Comparison of ENCODE assay signal across 8 mouse cellular contexts in genomic region chr1:167392031-167392640, GRCm38 (mm10). TPM values are rescaled to one million over a fixed set of nuclear protein-coding genes. Genes with fewer than 3 reads are reported as not detected.
A peak's percentile ranks its signal among the peaks of the same experiment; 100 is the strongest.
DNase-seq lines count a peak whose midpoint lies in the region; ATAC-seq and TF ChIP-seq lines count a peak whose summit lies in the region.

No protein-coding gene starts in this region.

- no peak for ATAC-seq in hindbrain, embryonic 14.5 days (ENCODE audit: low FRiP score)
- no peak for ATAC-seq in midbrain, postnatal 0 days (ENCODE audit: low FRiP score)

- H3K36me3 ChIP-seq in kidney, adult 2 months (ENCODE audit: control insufficient read depth, insufficient read depth, low read length) = no peaks in the 10 kb centered on the region
- H3K36me3 ChIP-seq in embryonic facial prominence, embryonic 10.5 days (replicated peaks) = no peaks in the 10 kb centered on the region
- H3K36me3 ChIP-seq in hindbrain, embryonic 14.5 days (replicated peaks; ENCODE audit: control insufficient read depth, insufficient read depth) = no peaks in the 10 kb centered on the region
- H3K36me3 ChIP-seq in midbrain, postnatal 0 days (ENCODE audit: insufficient read depth, low read length) = no peaks in the 10 kb centered on the region

- H3K27ac ChIP-seq in kidney, adult 2 months (ENCODE audit: insufficient read depth, low read depth, low read length) = peak overlapping the region; percentile 48
- H3K27ac ChIP-seq in embryonic facial prominence, embryonic 10.5 days (replicated peaks) = no peak overlapping the region
- no peak overlapping the region for H3K27ac ChIP-seq in hindbrain, embryonic 14.5 days
- H3K27ac ChIP-seq in midbrain, postnatal 0 days (ENCODE audit: low read depth, low read length) = no peak overlapping the region

- H3K4me2 ChIP-seq in hindbrain, embryonic 14.5 days (replicated peaks) = peak overlapping the region; percentile 86
- peak overlapping the region; percentile 84 for H3K4me2 ChIP-seq in midbrain, postnatal 0 days (ENCODE audit: low read depth, low read length, poor library complexity, severe bottlenecking)

- peak overlapping the region; percentile 70 for H3K9ac ChIP-seq in hindbrain, embryonic 14.5 days
- 0 out of 2 replicates have a peak overlapping the region, but pooled peaks have one; percentile 68 for H3K9ac ChIP-seq in midbrain, postnatal 0 days (replicated peaks; ENCODE audit: low read length, poor library complexity, severe bottlenecking)

- H3K4me1 ChIP-seq in kidney, adult 2 months (ENCODE audit: control insufficient read depth, insufficient read depth, low read length) = peaks cover 17% of the 10 kb centered on the region
- H3K4me1 ChIP-seq in embryonic facial prominence, embryonic 10.5 days = peaks cover 13% of the 10 kb centered on the region
- H3K4me1 ChIP-seq in hindbrain, embryonic 14.5 days (replicated peaks; ENCODE audit: control insufficient read depth, insufficient read depth, low read length) = peaks cover 7% of the 10 kb centered on the region
- H3K4me1 ChIP-seq in midbrain, postnatal 0 days (ENCODE audit: insufficient read depth, low read length) = no peaks in the 10 kb centered on the region

- no peaks in the 10 kb centered on the region for H3K27me3 ChIP-seq in kidney, adult 2 months (replicated peaks; ENCODE audit: control insufficient read depth, insufficient read depth, low read length)
- H3K27me3 ChIP-seq in embryonic facial prominence, embryonic 10.5 days (replicated peaks; ENCODE audit: low read depth, poor library complexity, severe bottlenecking) = peaks cover 68% of the 10 kb centered on the region
- no peaks in the 10 kb centered on the region for H3K27me3 ChIP-seq in hindbrain, embryonic 14.5 days (ENCODE audit: control insufficient read depth, insufficient read depth, low read length)
- H3K27me3 ChIP-seq in midbrain, postnatal 0 days (ENCODE audit: insufficient read depth, low read length) = no peaks in the 10 kb centered on the region; the same call in 1 of the 2 replicates

- peak; percentile 47 for DNase-seq in kidney, adult 2 months
- DNase-seq in kidney, postnatal 4 days = no peak
- DNase-seq in embryonic facial prominence, embryonic 10.5 days (ENCODE audit: low spot score) = no peak
- DNase-seq in hindbrain, embryonic 14.5 days (ENCODE audit: low spot score) = no peak
- DNase-seq in midbrain, postnatal 0 days (ENCODE audit: low spot score) = no peak
- DNase-seq in urinary bladder, postnatal 14 days (ENCODE audit: low spot score) = no peak
- no peak for DNase-seq in ovary, postnatal 10 days (ENCODE audit: low spot score)
- no peak for DNase-seq in kidney, adult 9 months

- peak overlapping the region; percentile 58 for H3K4me3 ChIP-seq in kidney, adult 2 months (ENCODE audit: insufficient read depth, low read depth, low read length)
- peak overlapping the region; percentile 69 for H3K4me3 ChIP-seq in embryonic facial prominence, embryonic 10.5 days
- H3K4me3 ChIP-seq in hindbrain, embryonic 14.5 days (replicated peaks; ENCODE audit: low read length) = peak overlapping the region; percentile 46
- H3K4me3 ChIP-seq in midbrain, postnatal 0 days (ENCODE audit: low read depth, low read length) = peak overlapping the region; percentile 67

- no peak for TF ChIP-seq POLR2A in kidney, adult 2 months (IDR thresholded peaks at IDR 0.05; ENCODE audit: low read depth, low read length)

- H3K9me3 ChIP-seq in embryonic facial prominence, embryonic 10.5 days = no peaks in the 10 kb centered on the region
- H3K9me3 ChIP-seq in hindbrain, embryonic 14.5 days (ENCODE audit: control insufficient read depth, low read length) = no peaks in the 10 kb centered on the region
- no peaks in the 10 kb centered on the region for H3K9me3 ChIP-seq in midbrain, postnatal 0 days (ENCODE audit: low read length)

- no peak for TF ChIP-seq CTCF in kidney, adult 2 months (conservative IDR thresholded peaks at IDR 0.05; ENCODE audit: insufficient read depth, insufficient read length, low read depth, low read length)
- no peak for TF ChIP-seq CTCF in midbrain, postnatal 0 days (IDR thresholded peaks at IDR 0.05)

- WGBS in kidney, adult 2 months = 24% methylated on average over 2 of the region's 2 CpGs
- WGBS in embryonic facial prominence, embryonic 10.5 days = 37% methylated on average over 2 of the region's 2 CpGs
- 51% methylated on average over 2 of the region's 2 CpGs for WGBS in hindbrain, embryonic 14.5 days
- 52% methylated on average over 2 of the region's 2 CpGs for WGBS in midbrain, postnatal 0 days

RNA-seq across cellular contexts. Expression of gene Mgst3, which starts 1.5 kb away (rescaled TPM):
- polyA plus RNA-seq in kidney, adult 2 months (2012; rRNA removed) = 560 and 626 TPM in 2 replicates
- polyA plus RNA-seq in embryonic facial prominence, embryonic 10.5 days (2016; fragmentation: Nextera tagmentation; extraction: Ambion mirVana) = 52.1 and 53.1 TPM in 2 replicates
- 189 and 205 TPM in 2 replicates for polyA plus RNA-seq in hindbrain, embryonic 14.5 days (2014; fragmentation: Nextera tagmentation; extraction: Ambion mirVana)
- total RNA-seq in midbrain, postnatal 0 days (2014; rRNA removed) = 221 and 246 TPM in 2 replicates
- polyA plus RNA-seq in midbrain, postnatal 0 days (2015; fragmentation: Nextera tagmentation; extraction: Ambion mirVana) = 240 and 311 TPM in 2 replicates

RNA-seq across cellular contexts. Expression of gene Aldh9a1, which starts 42.3 kb away (rescaled TPM):
- polyA plus RNA-seq in kidney, adult 2 months (2012; rRNA removed) = 150 and 171 TPM in 2 replicates
- 53.7 and 56.9 TPM in 2 replicates for polyA plus RNA-seq in embryonic facial prominence, embryonic 10.5 days (2016; fragmentation: Nextera tagmentation; extraction: Ambion mirVana)
- polyA plus RNA-seq in hindbrain, embryonic 14.5 days (2014; fragmentation: Nextera tagmentation; extraction: Ambion mirVana) = 32.3 and 36.4 TPM in 2 replicates
- total RNA-seq in midbrain, postnatal 0 days (2014; rRNA removed) = 11.4 and 12.3 TPM in 2 replicates
- 40.1 and 41.5 TPM in 2 replicates for polyA plus RNA-seq in midbrain, postnatal 0 days (2015; fragmentation: Nextera tagmentation; extraction: Ambion mirVana)
